Mouse (Mus musculus) spleen, adult 2 months (tissue): Measurements from ENCODE around the gene Mesp2. TPM values are rescaled to one million over a fixed set of nuclear protein-coding genes. Genes with fewer than 3 reads are reported as not detected.

Source experiments
- DNase-seq, 2 experiments: peaks; one replicate each; pipeline versions ENCODE4 v3.0.0 to v3.0.0-alpha.2; 2012 to 2021; ENCODE audit warnings: low spot score in 2 of 2, low read depth in 1 of 2
- H3K27ac ChIP-seq: fragments of 200-500 bp; 2 replicates; pipeline ENCODE4 v1.5.1; 2012; ENCODE audit warnings: low read length, inconsistent platforms; ENCODE audit not compliant: insufficient read depth
- H3K27me3 ChIP-seq: fragments of 200-500 bp; 2 replicates; pipeline ENCODE4 v1.6.1; 2012; ENCODE audit warnings: mild to moderate bottlenecking, moderate library complexity, low read length, inconsistent platforms; ENCODE audit not compliant: control insufficient read depth, insufficient read depth
- H3K36me3 ChIP-seq: fragments of 200-500 bp; 2 replicates; pipeline ENCODE4 v1.6.1; 2012; ENCODE audit warnings: mild to moderate bottlenecking, low read length, inconsistent platforms; ENCODE audit not compliant: control insufficient read depth, insufficient read depth
- H3K4me1 ChIP-seq: fragments of 200-500 bp; 2 replicates; pipeline ENCODE4 v1.6.1; 2011; ENCODE audit warnings: inconsistent platforms; ENCODE audit not compliant: control insufficient read depth, insufficient read depth, insufficient read length
- H3K4me3 ChIP-seq: fragments of 200-500 bp; 2 replicates; pipeline ENCODE4 v1.5.1; 2011; ENCODE audit warnings: mild to moderate bottlenecking, inconsistent platforms; ENCODE audit not compliant: insufficient read depth, insufficient read length; ENCODE audit errors: extremely low read depth
- CTCF ChIP-seq: fragments of 200-500 bp; IDR thresholded peaks from 2 replicates; pipeline ENCODE4 v1.5.1; 2011; ENCODE audit warnings: mild to moderate bottlenecking, inconsistent platforms; ENCODE audit not compliant: insufficient read depth, insufficient read length, insufficient replicate concordance; ENCODE audit errors: extremely low read depth
- POLR2A ChIP-seq: fragments of 200-500 bp; IDR thresholded peaks from 2 replicates; pipeline ENCODE4 v1.6.1; 2011; ENCODE audit warnings: low read depth, low read length, inconsistent platforms
- WGBS: fragments of 180-500 bp; shearing (Covaris S2); methylation state at CpG from one replicate; pipeline ENCODE4 v1.1.7; 2018; 5-methylcytosine and 5-hydroxymethylcytosine counted together
- polyA plus RNA-seq: library from polyadenylated mRNA; depleted of rRNA; stranded (reverse); fragments of >200 nt; gene quantifications from 2 replicates; pipeline ENCODE4 v1.2.3, GENCODE M21; 2012

Gene Mesp2
- polyA plus RNA-seq, 1 experiment, result 0.28 TPM

DNA sequence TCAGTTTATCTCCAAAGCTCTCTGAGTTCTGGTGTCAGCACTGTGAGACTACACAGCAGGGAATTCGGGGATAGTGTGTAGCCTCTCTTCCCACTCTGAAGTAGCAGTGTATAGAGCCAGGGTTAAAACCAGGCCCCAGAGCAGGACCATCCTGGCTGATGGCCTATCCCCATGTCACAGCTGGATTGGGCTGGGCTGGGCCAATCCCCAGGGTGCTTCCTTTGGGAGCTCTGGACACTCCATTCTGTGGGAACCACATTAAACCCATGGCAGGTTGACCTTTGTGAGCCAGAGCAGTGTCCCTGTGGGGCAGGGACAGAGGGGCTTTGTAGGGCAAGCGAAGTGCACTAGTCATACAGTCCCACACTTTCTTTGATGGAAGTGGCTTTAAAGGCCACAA, 35.8 kb downstream of the Mesp2 start:
- WGBS, result 76% methylated on average over 2 of the region's 2 CpGs
- Histone ChIP-seq H3K36me3 (no peaks in the 10 kb centered on the region), H3K27me3 (0 out of 2 replicates have a peak, but pooled peaks cover 2% of the 10 kb centered on the region), H3K4me3 (no peak overlapping the region), H3K27ac (no peak overlapping the region), H3K4me1 (no peaks in the 10 kb centered on the region)
- TF ChIP-seq POLR2A, result no peak
- TF ChIP-seq CTCF, result no peak
- DNase-seq, result no peak

DNA sequence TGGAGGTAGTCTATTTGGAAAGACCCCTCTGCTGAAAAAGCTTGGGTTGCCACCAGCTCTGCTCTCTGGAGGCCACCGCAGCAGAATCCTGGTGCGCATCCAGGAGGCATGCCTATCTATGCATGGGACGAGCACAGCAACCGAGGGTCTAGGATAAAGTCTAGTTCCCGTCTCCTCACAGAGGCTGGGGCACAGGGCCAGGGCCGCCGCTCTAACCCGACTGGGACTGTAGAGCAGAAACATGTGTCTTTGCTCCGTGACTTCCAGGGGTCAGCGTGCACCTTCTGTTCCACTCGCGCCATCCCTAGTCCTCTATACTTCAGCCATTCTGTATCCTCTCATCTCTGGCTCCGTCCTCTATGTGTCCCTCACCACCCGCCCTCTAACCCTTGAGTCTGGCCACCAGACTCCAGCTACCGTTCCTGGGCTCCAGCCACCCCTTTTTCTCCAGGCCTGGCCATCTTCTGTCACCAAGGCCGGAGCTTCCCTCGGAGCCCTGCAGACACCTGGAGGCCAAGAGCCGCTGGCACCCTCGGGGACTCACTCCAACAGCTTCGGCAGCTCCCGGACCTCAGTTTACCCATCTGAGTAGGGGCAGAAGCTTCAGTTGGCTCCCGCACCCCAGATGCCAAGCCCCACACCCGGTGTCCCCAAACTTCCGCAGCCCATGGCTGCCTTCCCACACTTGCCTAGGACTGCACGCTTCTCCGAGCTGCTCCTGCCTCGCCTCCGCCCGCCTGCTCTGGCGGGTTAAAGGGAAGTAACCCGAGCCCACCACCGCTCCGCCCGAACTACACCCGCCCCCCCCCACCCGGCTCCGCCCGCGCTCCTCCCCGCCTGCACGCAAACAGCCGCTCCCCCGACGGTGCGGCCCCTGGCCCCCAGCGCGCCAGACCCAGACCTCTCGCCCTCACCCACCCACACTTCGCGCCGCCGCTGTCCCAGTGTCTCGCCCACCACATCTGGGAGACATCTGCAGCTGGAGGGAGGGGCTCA, 37.2 kb downstream of the Mesp2 start:
- Histone ChIP-seq H3K4me3 (peak overlapping the region; percentile 45), H3K27me3 (0 out of 2 replicates have a peak, but pooled peaks cover 2% of the 10 kb centered on the region), H3K27ac (no peak overlapping the region), H3K4me1 (no peaks in the 10 kb centered on the region), H3K36me3 (no peaks in the 10 kb centered on the region)
- 24% methylated on average over 50 of the region's 53 CpGs for WGBS
- TF ChIP-seq CTCF (no peak), POLR2A (no peak)
- no peak for DNase-seq

DNA sequence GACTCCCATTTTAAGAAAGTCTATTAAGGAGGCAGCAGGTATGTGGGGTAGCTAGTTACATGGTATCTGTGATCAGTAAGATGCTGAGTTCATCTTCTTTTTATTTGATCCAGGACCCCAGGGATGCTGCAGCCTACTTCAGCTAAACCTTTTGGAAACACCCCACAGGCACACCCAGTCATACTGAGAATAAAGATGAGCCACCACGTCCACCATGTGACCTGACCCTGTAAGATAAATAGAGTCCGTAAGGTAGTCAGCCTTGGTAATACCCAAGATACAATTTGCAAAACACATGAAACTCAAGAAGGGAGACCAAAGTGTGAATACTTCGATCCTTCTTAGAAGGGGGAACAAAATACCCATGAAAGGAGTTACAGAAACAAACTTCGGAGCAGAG, 45.8 kb downstream of the Mesp2 start:
- H3K4me3 ChIP-seq, result no peak overlapping the region
- no peaks in the 10 kb centered on the region for H3K27me3 ChIP-seq
- no peak overlapping the region for H3K27ac ChIP-seq
- TF ChIP-seq POLR2A (no peak), CTCF (no peak)
- no peaks in the 10 kb centered on the region for H3K4me1 ChIP-seq
- DNase-seq, result no peak
- WGBS, result 84% methylated on average over 4 of the region's 4 CpGs
- no peaks in the 10 kb centered on the region for H3K36me3 ChIP-seq

DNA sequence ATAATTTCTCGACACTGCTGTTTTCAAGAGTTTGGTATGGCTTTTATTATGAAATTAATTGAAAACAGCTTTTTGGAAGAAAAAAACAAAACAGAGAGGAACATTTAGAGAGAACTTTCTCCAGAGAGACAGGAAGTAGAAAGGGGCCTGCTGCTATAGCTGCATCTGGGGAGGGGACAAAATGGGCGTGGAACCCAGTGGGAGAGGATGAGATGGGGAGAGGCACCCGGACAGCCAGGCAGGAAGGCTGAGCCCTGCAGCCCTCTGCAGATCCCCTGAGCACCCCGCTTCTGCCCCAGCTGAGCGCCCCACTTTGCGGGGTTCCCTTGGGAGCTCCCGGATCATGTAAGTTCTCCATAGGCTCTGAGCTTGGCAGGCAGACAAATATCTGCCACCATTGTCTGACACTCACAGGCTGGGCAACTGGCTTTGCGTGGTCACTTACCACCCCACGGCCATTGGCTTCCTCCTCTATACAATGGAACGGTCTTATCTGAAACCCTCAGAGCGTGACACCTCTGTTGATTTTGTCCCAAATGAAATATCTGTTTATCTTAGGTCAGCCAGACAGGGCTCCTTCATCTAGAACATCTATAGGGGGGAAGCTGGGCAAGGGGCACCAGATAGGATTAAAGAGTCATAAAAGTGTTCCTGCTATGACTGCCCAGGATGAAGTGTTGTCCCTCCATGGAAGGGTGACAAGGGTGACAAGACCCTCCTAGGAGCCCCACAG, 47.8 kb downstream of the Mesp2 start:
- DNase-seq, result no peak
- TF ChIP-seq CTCF, result no peak
- no peak for TF ChIP-seq POLR2A
- no peaks in the 10 kb centered on the region for H3K27me3 ChIP-seq
- no peak overlapping the region for H3K27ac ChIP-seq
- H3K4me1 ChIP-seq, result no peaks in the 10 kb centered on the region
- no peaks in the 10 kb centered on the region for H3K36me3 ChIP-seq
- no peak overlapping the region for H3K4me3 ChIP-seq
- 41% methylated on average over 11 of the region's 11 CpGs for WGBS

DNA sequence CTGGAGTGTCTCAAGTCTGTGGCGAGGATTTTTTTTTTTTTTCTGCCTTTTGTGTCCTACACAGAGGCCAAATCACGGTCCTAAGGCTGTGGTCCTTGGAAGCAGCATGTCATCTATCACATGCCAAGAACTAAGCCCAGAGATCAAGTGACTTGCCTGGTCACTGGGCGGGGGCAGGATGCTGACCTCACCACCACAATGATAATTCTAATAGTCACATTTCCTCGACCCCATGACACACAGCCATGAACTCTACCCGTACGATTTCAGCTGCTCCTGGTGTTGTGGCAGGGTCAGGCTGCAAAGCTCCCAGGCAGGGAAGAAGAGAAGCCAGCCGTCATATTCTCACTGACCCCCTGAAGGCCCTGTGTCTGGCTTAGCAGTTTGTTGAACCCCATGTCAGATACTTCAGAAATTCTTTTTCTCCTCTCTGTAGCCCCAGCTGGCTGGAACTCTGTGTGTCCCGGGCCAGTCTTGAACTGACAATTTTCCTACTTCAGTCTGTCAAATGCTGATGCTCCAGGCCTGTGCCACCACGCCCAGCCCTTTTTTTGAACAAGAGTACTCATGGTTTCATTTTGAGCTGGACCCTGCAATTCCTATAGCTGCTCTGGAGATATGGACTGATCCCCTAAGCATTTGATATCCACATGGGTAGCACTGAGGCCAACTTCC, 48.6 kb downstream of the Mesp2 start:
- WGBS, result 68% methylated on average over 9 of the region's 9 CpGs

DNA sequence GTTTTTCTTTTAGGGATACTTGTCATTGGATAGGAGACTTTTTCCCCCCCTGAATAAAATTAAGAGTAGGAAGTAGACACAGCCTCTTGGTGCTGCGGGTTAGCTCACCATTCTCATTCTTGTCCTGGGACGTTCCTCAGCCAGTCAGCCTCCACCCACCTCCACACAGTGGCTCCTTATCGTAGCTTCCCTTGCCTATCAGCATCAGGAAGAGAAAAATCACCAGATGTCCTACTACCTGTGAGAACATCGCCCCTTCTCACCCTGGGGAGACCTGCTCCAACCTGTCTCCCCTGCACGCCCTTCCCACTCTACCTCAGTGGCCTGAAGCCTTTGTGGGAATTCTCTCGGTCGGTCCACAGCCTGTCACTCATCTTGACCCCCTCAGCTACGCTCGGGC, 50.3 kb downstream of the Mesp2 start, which contains the start of gene Anpep:
Gene Anpep, minus strand, starts transcription at position 249 of the 400 bp plus-strand sequence.
- Histone ChIP-seq H3K4me1 (no peaks in the 10 kb centered on the region), H3K27ac (no peak within 1 kb of the TSS), H3K4me3 (no peak within 1 kb of the TSS), H3K27me3 (no peaks in the 10 kb centered on the region), H3K36me3 (no peaks in the 10 kb centered on the region)
- TF ChIP-seq POLR2A, result no peak
- TF ChIP-seq CTCF, result no peak
- DNase-seq, result no peak
- WGBS, result 87% methylated on average over 9 of the region's 9 CpGs

More for the DNA sequence above, 48.6 kb downstream of the Mesp2 start:
- no peaks in the 10 kb centered on the region for H3K36me3 ChIP-seq
- H3K4me1 ChIP-seq, result no peaks in the 10 kb centered on the region
- no peak for DNase-seq
- H3K27me3 ChIP-seq, result no peaks in the 10 kb centered on the region
- H3K4me3 ChIP-seq, result no peak overlapping the region
- no peak overlapping the region for H3K27ac ChIP-seq
- TF ChIP-seq CTCF (no peak), POLR2A (no peak)
